Mouse (Mus musculus): Measurements from ENCODE around the gene Tmem52.
"Not testable (repeated sequence)": the region's sequence is repeated elsewhere in the genome, so short reads cannot be mapped to it uniquely, and the experiment has no call there.

Tmem52 gene

DNA sequence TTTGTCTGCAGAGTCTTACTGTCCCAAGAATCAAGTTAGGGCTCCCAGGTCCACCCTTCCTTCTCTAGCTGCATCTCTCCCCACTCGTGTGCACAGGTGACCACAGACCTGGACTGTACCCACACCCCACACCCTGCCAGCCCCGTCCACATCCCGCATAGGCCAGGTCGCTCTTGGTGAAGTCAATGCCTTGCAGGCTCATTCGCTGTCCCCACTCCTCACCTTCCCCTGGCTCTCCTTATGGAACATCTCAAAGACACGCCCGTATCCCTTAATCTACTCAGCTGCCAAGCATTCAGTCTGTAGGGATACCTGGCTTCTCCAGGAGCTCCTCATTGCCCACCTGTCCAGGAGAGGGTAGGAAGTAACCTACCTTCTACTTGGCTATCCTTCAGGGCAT is 2.5 kb downstream of the Tmem52 start:
- DNase-seq (ENCODE audit: low read depth in 2 of 2, low spot score in 2 of 2), result no peak

GRCm38 (mm10) chr4:155472716-155473290 is 3.9 kb downstream of the Tmem52 start:
- no peak for DNase-seq (ENCODE audit: low read depth in 2 of 2, low spot score in 2 of 2)

DNA sequence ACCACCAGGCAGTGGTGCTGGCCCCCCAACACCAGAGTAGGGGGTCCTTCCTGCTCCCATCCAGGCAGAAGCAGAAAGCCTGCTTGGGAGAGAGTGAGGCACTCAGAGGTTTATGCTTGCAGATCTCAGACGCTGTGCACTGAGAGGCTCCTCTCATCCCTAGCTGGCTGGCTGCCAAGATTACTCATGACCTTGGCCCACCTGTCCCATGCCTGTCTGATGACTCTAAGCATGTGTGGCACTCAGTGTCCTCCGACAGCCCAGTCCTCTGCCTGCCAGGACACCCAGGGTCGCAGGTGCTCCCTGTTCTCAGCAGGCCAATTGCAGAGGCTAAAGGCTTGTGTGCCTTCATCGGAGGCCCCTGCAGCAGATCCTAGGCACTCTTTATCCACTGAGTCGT is 4.4 kb downstream of the Tmem52 start:
- no peak for DNase-seq (ENCODE audit: low read depth in 2 of 2, low spot score in 2 of 2)

DNA sequence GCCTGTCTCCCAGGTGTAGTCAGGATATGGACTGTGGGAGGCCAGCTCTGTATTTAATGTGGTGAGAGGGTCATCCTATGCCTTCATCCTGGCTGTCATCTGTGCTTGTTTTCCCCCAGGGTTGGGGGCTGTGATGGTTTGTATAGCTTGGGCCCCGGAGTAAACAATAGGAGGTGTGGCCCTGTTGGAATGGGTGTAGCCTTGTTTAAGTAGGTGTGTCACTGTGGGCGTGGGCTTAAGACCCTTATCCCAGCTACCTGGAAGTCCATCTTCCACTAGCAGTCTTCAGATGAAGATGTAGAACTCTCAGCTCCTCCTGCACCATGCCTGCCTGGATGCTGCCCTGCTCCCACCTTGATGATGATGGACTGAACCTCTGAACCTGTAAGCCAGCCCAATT is 4.9 kb downstream of the Tmem52 start:
- DNase-seq (ENCODE audit: low read depth in 2 of 2, low spot score in 2 of 2), result not testable (repeated sequence)

DNA sequence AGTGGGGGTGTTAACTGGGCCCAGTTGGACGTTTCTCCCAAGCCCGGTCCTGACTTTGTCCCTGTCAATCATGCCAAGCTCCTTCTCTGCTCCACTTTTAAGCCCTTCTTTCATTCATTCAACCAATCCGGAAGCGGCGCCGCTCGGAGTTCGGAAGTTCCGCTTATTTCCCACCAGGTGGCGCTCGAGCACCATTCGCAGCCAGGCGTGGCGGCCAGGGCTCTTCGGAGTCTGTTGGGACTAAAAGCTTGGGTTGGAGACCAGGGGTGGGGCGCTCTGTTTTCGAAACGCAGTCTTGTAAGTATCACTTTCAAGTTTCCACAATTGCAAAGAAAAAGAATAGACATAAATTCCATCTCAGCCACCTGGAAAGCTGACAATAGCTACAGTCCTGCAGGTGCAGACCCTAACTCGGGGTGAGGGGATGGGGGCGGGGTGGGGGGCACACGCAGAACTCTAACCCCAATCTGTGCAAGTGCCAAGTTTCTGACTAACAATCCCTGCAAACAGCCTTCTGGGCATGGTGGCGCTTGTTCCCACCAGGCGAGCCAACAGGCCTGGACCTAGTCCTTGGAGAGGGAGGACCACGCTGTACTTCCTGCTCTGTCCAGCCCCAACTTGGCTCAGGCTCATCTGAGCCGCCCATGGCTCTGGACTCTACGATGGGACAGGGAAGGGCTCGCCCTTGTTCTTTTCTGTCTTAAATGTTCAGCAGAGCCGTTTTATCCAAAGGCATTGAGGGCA is 12.6 kb downstream of the Tmem52 start:
- DNase-seq (ENCODE audit: low read depth in 2 of 2, low spot score in 2 of 2), result peak; percentile 84

DNA sequence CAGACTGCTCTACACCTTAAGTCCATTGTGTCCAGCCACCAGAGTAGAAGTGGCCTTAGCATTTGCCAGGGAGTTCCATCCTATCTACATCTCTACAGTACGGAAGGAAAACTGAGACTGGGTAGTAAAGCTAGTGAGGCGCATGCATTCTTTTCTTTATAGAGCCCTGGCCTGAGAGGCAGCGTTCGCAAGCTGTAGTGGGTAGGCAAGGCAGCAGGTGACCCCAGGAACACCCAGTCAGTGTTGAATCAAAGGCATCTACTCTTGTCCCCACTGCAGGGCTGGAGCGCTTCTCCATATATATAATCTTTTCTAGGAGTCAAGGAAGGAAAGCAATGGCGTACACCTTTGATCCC is 13.2 kb downstream of the Tmem52 start:
- no peak for DNase-seq (ENCODE audit: low read depth in 2 of 2, low spot score in 2 of 2)

- no peak for DNase-seq (ENCODE audit: low read depth in 2 of 2, low spot score in 2 of 2)
Observed at GRCm38 (mm10) chr4:155482733-155483540, 14.0 kb downstream of the Tmem52 start.

GRCm38 (mm10) chr4:155485521-155485920 is 16.6 kb downstream of the Tmem52 start:
- DNase-seq (ENCODE audit: low read depth in 2 of 2, low spot score in 2 of 2), result no peak

- no peak for DNase-seq (ENCODE audit: low read depth in 2 of 2, low spot score in 2 of 2)
Observed at GRCm38 (mm10) chr4:155487746-155488145, 18.8 kb downstream of the Tmem52 start.

DNA sequence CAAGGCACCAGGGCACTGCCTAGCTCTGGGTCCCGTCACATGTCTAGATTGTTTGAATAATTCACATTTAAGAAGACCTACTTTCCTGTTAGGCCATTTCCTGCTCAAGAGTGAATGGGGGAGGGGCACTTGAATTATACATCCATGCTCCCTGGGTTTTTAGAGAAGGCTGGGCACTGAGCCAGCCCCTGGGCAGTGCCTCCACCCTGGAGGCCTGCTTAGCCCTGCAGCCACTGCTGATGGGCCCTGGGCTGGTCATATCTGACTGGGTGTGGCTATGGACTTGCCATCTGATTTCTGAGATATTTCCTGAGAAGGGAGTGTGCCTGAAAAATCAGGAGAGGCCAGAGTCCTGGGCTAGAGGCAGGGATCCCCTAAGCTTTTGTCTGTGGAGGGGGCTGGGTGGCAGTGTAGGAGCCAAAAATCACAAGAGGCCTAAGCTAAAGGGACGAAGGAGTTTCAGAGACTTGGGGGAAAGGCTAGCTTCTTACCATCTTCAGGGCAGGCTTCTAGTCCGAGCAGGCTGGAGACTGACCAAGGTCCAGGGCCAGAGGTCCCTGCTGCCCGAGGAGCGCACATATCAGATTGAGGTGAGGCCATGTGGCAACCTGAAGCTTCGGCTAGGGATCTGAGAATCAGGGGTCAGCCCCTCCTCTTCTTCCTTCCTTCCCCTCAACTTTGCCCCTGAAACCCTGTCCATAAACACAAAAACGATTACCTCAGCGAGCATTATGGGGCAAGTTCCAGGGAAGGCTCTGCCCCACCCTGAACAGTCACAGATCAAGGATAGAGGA is 19.5 kb downstream of the Tmem52 start:
- DNase-seq (ENCODE audit: low read depth in 2 of 2, low spot score in 2 of 2), result no peak

GRCm38 (mm10) chr4:155489101-155489970 is 20.4 kb downstream of the Tmem52 start:
- no peak for DNase-seq (ENCODE audit: low read depth in 2 of 2, low spot score in 2 of 2)

DNA sequence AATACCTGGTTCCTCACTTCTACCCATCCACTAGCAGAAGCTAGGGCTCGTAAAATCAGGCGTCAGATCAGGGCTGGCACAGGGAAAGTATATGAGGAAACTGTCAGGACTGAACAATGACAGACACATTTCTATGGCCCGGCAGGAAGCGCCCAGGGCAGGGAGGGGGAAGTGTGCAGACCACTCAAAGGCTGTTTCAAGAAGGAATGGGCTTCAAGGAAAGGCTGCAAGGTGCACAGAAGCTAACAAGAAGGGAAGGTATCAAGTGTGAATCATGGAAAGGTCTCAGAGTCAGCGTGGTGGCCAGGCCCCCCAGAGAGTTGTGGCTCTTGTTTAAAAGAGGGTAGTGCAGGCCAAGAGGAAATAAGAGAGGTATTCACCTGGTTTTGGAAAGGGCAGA is 21.5 kb downstream of the Tmem52 start:
- no peak for DNase-seq (ENCODE audit: low read depth in 2 of 2, low spot score in 2 of 2)

GRCm38 (mm10) chr4:155490990-155491504 is 22.1 kb downstream of the Tmem52 start, which contains the start of gene Gnb1:
TSS of gene Gnb1 (plus strand) at chr4:155491361.
- DNase-seq (ENCODE audit: low read depth in 2 of 2, low spot score in 2 of 2), result peak; percentile 88 to 93

- no peak for DNase-seq (ENCODE audit: low read depth in 2 of 2, low spot score in 2 of 2)
Observed at GRCm38 (mm10) chr4:155491529-155492130, 22.7 kb downstream of the Tmem52 start.

GRCm38 (mm10) chr4:155492131-155492633 is 23.3 kb downstream of the Tmem52 start:
- peak in 1 of 2 experiments; percentile 28 for DNase-seq (ENCODE audit: low read depth in 2 of 2, low spot score in 2 of 2)

DNA sequence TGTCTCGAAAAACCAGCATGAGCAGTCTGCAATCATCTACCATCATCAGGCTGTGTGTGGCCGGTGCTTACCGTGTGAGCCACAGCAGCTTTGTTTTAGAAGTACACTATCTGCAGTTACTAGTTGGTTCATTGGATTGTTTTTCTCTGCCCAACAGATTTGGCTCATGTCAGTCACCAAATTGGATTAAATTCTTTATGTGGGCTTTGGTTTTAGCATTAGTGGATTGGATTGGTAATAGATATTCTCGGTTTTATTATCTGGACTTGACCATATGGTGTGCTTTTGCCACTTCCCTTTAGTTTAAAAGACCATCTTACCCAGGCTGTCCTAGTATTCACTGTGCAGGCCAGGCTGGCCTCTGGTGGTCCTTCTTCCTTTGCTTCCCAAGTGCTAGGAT is 26.0 kb downstream of the Tmem52 start:
- no peak for DNase-seq (ENCODE audit: low read depth in 2 of 2, low spot score in 2 of 2)

DNA sequence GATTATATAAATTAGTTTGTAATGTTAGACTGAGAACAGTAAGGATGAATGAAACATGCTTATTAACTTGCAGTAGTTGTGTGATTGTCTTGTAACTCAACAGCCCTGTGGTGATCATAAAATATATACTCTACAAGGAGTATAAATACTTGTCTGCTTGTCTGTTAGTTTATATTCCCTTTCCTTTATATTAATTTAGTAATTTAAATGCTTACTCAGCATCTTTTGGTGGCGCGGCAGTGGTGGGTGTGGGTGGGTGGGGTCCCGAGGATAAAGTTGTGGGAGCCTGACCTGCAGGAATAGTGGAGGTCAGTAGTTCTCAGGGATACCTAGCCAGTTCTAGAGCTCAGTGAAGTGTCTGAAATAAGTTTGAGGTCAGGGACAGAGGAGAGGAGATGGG is 29.0 kb downstream of the Tmem52 start:
- DNase-seq (ENCODE audit: low read depth in 2 of 2, low spot score in 2 of 2), result no peak

GRCm38 (mm10) chr4:155501126-155501525 is 32.2 kb downstream of the Tmem52 start:
- no peak for DNase-seq (ENCODE audit: low read depth in 2 of 2, low spot score in 2 of 2)

DNA sequence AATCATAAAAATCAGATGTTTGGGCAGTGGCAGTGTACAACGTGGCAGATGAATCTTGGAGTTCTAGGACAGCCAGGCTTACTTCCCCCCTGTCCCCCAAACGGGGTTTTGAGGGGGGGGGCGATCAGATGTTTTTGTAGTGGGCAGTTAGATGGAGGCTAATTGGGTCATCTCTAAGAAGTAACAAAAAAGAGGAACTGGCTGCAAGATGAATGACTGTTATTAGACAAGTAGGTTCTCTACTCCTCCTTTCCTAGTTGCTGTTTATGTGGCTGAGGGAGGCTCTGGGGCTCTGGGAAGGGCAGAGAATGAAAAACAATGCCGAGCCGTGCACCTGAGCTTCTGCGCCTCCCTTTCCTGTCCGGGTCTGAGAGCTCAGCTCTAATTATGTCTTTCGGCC is 36.2 kb downstream of the Tmem52 start:
- no peak for DNase-seq (ENCODE audit: low read depth in 2 of 2, low spot score in 2 of 2)
